Mouse (Mus musculus): ENCODE measurements at regions not wholly inside any gene's neighbourhood (a gene's known extent, or its start where the extent isn't known, plus 50 kb on each side); places are given as distances from the start of the nearest gene placed in this dataset.

DNA sequence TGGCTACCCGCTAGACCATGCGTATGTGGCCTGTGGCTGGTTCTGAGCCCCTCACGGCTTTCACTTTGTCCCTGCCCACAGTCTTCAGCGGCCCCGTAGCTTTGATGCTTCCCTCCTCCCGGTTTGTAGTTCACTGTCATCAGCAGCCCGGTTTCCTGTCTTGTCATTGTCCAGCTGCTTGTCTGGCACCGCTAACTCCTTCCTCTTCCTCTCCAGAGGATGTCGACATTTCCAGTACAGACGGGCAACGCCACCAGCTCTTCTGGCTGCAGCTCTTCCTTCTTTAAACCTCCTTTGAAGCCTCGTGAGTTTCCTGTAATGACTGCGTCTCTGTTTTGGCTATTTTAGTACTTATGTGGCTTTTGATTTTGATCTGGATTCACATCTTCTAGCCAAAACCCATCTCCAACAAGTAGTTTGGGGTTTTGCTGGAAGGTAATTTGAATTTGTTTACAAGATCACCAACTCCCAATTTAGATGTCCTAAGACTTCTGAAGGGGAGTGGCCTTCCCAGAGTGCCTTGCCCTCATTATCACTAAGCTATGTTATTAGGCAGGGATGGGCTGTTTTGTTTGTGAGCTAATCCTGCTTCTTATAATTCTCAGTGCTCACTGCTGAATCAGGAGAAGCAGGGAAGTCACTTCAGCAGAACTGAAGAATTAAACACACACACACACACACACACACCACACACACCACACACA, 85.8 kb upstream of the Bmp2k start:
- TF ChIP-seq CTCF (IDR thresholded peaks at IDR 0.05; ENCODE audit: low read depth) (no peak; the same call in 1 of the 2 replicates), EP300 (IDR thresholded peaks at IDR 0.05; ENCODE audit: low read depth) (peak; percentile 82)

All from liver, postnatal 0 days (tissue).